Mouse (Mus musculus) layer of hippocampus, adult 2 months (tissue): ENCODE data around the gene Ttc9. TPM values are rescaled to one million over a fixed set of nuclear protein-coding genes. Genes with fewer than 3 reads are reported as not detected.

ENCODE experiments used
- DNase-seq, 2 experiments: peaks; one replicate each; pipeline ENCODE4 v3.0.0; 2022; ENCODE audit warnings: low spot score in 2 of 2
- H3K27ac ChIP-seq: fragments of 200-600 bp; 2 replicates; pipeline ENCODE4 v1.8.1; 2022
- H3K4me3 ChIP-seq: fragments of 200-600 bp; 2 replicates; pipeline ENCODE4 v1.8.1; 2022; ENCODE audit warnings: mild to moderate bottlenecking
- CTCF ChIP-seq: fragments of 200-600 bp; conservative IDR thresholded peaks from 2 replicates; pipeline ENCODE4 v1.8.1; 2022; ENCODE audit warnings: antibody characterized with exemption, mild to moderate bottlenecking, moderate library complexity
- long read RNA-seq, 2 experiments: library from polyadenylated mRNA; stranded (forward); transcript quantifications; one replicate each; pipeline ENCODE4 v2.0.0; 2021; ENCODE audit warnings: borderline mapping rate in 2 of 2
- total RNA-seq, 2 experiments: library from RNA; stranded (reverse); gene quantifications; 2 replicates each; pipeline ENCODE4 v1.2.3; 2021

Gene Ttc9
- 10 to 100 TPM; 37.3 to 38.0 TPM for total RNA-seq
- long read RNA-seq, experiment 1, transcript Ttc9-201 (3 exons, 2,042 nt): major isoform, 37 of 40 reads
- long read RNA-seq, experiment 1, partial matches to known transcripts: 1 of 40 reads
- long read RNA-seq, experiment 1, other reads (novel, unspliced or antisense): 2 of 40 reads
- long read RNA-seq, experiment 2, transcript Ttc9-201 (3 exons, 2,042 nt): major isoform, 55 of 57 reads
- long read RNA-seq, experiment 2, partial matches to known transcripts: 0 of 57 reads
- long read RNA-seq, experiment 2, other reads (novel, unspliced or antisense): 2 of 57 reads

DNA sequence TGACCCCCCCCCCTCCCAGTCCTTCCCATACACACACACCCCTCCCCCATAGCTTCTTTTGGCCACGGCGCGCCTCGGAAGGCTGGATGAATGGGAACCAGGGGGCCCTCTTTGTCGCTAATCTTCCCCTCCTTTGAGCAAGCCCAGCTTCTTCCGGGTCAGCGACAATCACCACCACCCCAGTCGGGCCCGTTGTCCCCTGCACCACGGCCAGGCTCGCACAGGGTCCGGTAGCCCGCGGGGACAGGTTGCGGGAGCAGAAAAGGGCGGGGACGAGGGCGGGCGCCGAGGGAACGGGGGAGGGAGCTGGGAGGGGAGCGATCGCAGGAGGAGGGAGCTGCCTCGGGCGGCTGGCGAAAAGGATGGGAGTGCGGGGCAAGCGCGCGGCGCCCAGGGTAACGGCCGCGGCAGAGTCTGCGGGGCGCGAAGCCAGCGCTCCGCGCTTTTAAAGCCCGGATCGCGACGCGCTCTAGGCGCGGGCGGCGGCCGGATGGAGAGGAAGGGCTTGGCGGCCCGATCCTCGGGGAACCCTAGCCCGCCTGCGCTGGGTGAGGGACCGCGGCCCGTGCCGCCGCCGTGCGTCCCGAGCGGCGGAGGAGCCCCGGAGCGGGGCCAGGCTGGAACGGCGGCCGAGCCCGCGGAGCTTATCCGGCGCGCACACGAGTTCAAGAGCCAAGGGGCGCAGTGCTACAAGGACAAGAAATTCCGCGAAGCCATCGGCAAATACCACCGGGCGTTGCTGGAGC, at the start of gene Ttc9:
Ttc9 (plus strand) TSS at position 335 of the 746 bp plus-strand sequence.
- peak; percentile 13 to 54 for DNase-seq
- peak within 1 kb of the TSS; percentile 78 for H3K4me3 ChIP-seq
- TF ChIP-seq CTCF: no peak

DNA sequence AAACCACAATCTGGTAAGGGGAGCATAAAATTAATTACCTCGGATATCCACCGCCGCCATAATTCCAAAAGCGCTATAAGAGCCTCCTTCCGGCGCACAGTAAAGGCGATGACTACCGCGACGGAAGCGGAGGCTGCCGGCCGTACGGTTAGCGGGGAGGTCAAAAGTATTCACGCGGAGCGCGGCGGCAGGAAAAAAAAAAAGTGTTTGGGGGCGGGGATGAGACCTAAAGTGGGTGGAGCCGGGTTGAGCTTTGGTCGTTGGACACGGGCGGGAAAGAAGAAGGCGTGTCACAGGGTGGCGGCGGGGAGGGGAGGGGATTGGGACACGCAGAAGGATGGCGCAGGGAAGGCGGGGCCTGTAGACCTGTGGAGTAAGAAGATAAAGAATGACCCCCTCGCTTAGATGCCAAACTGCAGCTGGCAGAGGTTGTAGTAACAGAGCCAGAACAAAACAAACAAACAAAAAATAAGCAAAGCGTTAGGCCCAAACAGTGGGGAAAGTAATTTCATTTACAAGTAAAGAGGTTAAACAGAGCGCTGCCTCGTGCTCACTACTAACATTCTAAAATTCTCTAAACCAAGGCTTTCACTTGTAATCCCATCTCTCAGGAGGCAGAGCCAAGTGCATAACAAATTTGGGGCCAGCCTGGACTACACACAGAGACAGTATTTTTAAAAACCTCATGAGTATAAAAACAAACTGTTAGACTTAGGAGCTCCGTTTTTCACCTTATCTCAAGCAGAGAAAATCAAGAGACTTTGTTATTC, 36.0 kb upstream of the Ttc9 start, which contains the start of gene Med6:
Med6 (minus strand) TSS at position 107 of the 770 bp plus-strand sequence.
- Histone ChIP-seq H3K4me3 (peak within 1 kb of the TSS; percentile 94), H3K27ac (peak within 1 kb of the TSS; percentile 76)
- DNase-seq: peak; percentile 90 to 94
- no peak; the same call in 1 of the 2 replicates for TF ChIP-seq CTCF

More for the DNA sequence above, at the start of gene Ttc9:
- peak within 1 kb of the TSS; percentile 87 for H3K27ac ChIP-seq

DNA sequence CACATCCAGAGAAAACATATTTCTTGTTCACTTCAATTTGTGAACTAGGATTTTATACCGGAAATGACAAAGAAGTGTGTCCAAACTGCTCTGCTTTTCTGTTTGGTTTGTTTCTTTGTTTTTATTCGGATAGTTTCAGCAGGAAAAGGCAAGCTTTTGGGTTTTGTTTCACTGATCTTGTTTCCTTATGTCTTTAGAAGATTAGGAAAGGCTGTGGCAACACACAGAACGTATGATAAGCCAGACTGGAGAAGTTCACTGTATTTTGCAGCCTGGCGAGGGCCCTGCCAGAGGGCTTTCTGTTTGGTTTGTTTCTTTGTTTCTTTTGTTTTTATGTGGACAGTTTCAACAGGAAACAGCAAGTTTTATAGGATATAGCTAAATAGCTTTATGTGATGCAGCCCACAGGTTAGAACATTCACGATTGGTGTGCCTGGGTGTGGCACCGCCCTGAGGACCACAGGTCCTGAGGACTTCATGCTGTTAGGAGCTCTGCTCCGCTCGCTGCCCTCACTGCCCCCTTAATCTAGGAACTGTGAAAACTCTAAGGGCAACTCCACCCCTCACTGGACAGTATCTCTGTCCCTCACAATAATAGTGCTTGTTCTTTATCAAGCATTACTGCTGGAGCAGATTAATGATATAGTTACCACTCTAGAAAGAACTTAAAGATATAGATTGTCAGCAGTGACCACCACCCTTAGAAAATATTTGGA, 34.3 kb upstream of the Ttc9 start:
- DNase-seq: no peak
- H3K27ac ChIP-seq: no peak overlapping the region
- no peak overlapping the region for H3K4me3 ChIP-seq
- TF ChIP-seq CTCF: no peak

DNA sequence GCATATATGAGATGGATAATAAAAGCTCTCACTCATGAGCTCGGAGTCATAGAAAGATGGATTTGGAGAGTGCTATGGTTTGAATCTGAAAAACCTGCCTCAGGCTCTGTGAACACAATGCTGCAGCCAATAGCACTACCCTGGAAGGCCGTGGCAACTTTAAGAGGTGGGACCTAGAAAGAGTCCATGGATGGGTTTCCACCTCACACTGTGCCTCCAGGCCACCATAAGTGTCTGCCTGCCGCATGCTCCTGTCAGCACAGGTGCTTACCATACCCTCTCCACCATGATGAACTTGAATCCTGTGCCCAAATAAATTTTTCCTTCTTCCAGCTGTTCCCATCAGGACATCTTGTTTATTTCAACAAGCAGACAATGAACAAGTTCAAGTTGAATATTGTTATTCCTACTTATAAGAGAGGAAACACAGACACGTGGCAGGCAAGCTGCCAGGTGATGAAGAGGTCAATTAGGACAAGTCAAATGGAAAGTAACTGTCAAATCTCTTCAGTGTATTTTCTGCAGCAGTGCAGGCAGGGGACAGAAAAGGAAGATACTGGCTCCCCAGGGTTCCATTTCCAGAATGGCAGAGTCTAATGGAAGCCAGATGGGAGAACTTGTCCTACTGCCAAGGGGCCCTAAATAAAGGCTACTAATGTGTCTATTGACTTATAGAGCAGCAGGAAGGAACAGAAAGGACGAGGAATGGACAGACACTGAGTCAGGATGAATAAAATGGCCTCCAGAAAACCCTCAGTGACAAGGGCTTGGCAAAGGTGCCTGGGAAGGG, 25.9 kb upstream of the Ttc9 start:
- DNase-seq: no peak
- Histone ChIP-seq H3K27ac (no peak overlapping the region), H3K4me3 (no peak overlapping the region)
- TF ChIP-seq CTCF: no peak

DNA sequence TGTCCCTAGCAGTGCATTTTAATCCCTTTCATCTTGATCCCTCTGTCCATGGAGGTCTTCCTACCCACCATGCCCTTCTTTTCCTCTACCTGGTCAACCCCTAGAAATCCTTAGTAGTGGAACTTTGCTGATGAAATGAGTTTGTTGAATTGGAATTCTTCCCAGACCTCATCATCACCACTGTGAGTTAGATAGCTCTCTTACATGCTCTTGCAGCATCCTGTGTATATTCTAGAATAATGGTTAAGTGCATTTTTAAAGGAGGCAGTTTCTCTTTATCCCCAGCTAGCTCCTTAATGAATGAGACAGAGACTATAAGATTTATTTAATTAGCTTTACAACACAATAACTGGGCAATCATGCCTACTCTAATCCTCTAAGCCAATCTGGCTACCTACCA, 21.6 kb upstream of the Ttc9 start:
- H3K4me3 ChIP-seq: no peak overlapping the region
- DNase-seq: no peak
- no peak overlapping the region for H3K27ac ChIP-seq
- no peak for TF ChIP-seq CTCF

DNA sequence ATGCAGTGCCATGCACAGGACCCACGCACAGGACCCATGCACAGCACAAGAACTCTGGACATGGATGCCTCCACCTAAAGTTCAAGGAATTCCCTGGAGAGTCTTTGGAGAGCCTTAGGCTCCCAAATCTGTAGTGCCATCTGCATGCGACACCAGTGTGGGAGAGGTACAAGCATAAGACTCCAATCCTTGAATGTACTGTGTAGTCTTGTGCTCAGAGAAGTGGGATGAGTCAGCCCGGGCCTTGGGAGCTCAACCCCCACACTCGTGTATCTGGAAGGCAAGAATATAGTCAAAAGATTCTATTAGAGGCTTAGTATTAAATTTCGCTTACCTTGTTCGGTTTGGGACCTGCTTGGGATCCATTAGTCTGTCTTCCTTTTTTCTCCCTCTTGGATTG, 15.2 kb upstream of the Ttc9 start:
- no peak overlapping the region for H3K27ac ChIP-seq
- no peak overlapping the region for H3K4me3 ChIP-seq
- TF ChIP-seq CTCF: no peak
- DNase-seq: peak in 1 of 2 experiments; percentile 9

DNA sequence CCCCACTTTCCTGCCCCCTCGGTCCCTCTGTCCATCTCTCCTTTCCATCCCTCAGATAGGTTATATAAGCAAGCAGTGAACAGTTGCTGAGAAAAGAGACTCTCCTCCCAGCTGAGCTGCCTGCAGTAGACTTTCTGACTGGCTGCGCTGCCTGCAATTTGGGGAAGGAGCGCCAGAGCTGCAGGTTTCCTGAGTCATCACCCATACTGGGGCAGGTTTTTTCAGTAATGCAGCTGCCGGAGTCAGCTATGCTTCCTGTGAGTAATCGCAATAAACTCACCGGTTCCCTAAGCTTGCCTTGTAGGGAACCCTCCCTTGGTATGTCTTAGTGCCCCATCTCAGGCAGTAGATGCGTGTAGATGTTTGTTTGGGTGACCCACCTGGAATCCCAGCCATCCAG, 14.1 kb upstream of the Ttc9 start:
- no peak for DNase-seq

DNA sequence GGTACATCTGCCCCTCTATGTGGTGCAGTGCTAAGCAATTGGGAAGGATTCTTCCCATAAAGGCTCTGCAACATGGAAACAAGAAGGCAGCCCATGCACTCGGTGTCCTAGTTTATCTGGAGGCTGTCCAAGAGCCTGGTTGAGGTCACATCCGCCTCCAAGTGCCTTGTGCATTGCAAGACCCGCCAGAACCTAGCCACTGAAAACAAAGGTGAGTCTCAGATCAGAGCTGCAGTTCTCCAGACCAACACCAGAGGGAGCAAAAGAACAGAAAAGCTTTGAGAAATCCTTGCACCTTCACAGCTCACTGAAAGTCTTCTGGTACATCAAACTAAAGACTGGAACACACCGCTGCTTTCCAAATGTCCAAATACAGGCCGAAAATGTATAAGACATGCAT, 11.7 kb upstream of the Ttc9 start:
- no peak overlapping the region for H3K4me3 ChIP-seq
- H3K27ac ChIP-seq: no peak overlapping the region
- peak; percentile 51 to 82 for DNase-seq
- peak; percentile 99 for TF ChIP-seq CTCF

More for the DNA sequence above, 14.1 kb upstream of the Ttc9 start:
- no peak for TF ChIP-seq CTCF
- H3K4me3 ChIP-seq: no peak overlapping the region
- H3K27ac ChIP-seq: no peak overlapping the region

DNA sequence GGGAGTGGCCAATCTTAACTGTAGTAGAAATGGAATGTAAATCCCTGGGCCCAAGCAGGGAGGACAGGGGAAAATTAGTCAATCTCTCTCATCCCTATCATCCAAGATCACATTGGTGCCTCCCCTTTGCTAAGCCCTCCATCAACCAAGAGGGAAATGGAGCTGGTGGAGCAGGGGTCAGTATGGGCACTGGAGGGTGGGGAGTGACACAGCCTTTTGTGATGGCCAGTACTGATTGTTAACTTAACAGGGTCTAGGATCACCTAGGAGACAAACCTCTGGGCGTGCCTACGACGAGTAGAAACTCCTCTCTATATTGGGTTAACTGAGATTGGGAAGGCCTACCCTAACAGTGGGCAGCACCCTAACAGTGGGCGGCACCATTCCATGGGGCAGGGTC, 7.7 kb upstream of the Ttc9 start:
- no peak overlapping the region for H3K27ac ChIP-seq
- no peak for TF ChIP-seq CTCF

DNA sequence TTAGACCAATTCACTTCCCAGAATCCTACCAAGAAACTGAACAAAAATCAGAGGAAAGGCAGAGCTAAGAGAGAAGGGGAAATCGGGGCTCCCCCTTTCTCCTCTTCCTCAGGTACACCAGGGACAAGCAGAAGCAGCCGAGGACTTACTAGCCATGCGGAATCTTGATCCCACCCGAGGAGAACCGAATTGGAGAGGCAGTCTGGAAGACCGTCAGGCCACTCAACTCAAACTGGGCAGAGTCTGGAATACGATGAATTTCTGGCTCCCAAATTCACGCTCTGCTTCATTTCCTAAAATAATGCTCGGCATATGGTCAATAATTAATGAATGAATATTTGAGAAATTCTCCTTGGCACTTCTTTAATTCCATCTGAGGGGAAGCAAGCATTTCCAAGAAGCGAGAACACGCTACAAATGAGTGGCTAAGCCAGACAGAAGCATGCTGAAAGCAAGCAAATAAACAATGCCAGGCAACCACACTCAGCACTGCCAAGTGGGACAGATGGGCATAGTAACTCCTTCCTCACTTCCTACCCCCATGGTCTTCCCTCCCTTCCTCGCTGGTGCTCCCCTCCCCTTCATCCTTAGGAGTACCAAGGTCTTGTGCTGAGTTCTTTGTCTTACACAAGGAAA, 4.7 kb upstream of the Ttc9 start:
- peak; percentile 32 to 69 for DNase-seq
- Histone ChIP-seq H3K27ac (no peak overlapping the region), H3K4me3 (no peak overlapping the region; the same call in 1 of the 2 replicates)
- no peak for TF ChIP-seq CTCF

More for the DNA sequence above, 7.7 kb upstream of the Ttc9 start:
- H3K4me3 ChIP-seq: no peak overlapping the region
- no peak for DNase-seq

DNA sequence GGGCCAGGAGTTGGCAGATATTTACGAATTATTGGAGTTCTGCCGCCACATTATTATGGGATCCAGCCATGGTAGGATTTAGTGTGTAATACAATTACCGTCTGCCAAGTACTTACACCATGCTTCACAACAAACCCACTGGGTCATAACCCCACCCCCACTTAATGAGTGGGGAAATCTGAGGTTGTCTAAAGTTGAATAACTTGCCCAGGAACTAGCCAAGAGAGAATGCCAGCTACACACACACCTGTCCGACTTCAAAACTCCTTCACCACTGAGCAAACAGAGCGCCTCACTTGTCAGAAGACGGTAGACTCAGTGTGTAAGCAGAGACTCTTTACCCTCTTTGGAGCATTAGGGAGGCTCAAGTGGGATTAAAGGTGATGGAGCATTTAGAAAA, 3.6 kb upstream of the Ttc9 start:
- Histone ChIP-seq H3K27ac (no peak overlapping the region), H3K4me3 (no peak overlapping the region)
- no peak for DNase-seq
- no peak for TF ChIP-seq CTCF
